In genomic region chrX:68954687-68955086, GRCm38 (mm10) we compare ENCODE assay signal across 12 mouse cellular contexts.
DNase-seq lines count a peak whose midpoint lies in the region; ATAC-seq and TF ChIP-seq lines count a peak whose summit lies in the region.
"Had no signal": no experiment of that assay in that cellular context is flagged by ENCODE, and none has a peak within 500 bp of the region (broad histone marks: within the 10 kb centered on the region; RNA-seq: fewer than 3 reads in every experiment).

No protein-coding gene starts in this region.

- no peak overlapping the region for H3K9ac ChIP-seq in heart, adult 2 months (ENCODE audit: low read depth, low read length)
- H3K9ac ChIP-seq in liver, embryonic 14.5 days (replicated peaks), result no peak overlapping the region
- no peak overlapping the region for H3K9ac ChIP-seq in liver, embryonic 12.5 days
- no peak overlapping the region for H3K9ac ChIP-seq in embryonic facial prominence, embryonic 11.5 days (replicated peaks; ENCODE audit: low read length)
- H3K9ac ChIP-seq: heart, embryonic 15.5 days had no signal

- peak; percentile 55 for TF ChIP-seq CTCF in heart, adult 2 months (IDR thresholded peaks at IDR 0.05)
- TF ChIP-seq CTCF in liver, embryonic 14.5 days (IDR thresholded peaks at IDR 0.05; ENCODE audit: low read depth), result 0 out of 2 replicates have a peak, but pooled peaks have one; percentile 5
- TF ChIP-seq CTCF in brain, embryonic 14.5 days (IDR thresholded peaks at IDR 0.05; ENCODE audit: borderline replicate concordance, extremely low read depth, insufficient read depth, insufficient read length), result peak; percentile 39; the same call in 1 of the 2 replicates

- H3K27me3 ChIP-seq in heart, adult 2 months (ENCODE audit: control insufficient read depth, insufficient read depth, low read length), result no peaks in the 10 kb centered on the region
- H3K27me3 ChIP-seq in heart, embryonic 10.5 days (ENCODE audit: insufficient read depth, poor library complexity, severe bottlenecking), result no peaks in the 10 kb centered on the region
- no peaks in the 10 kb centered on the region for H3K27me3 ChIP-seq in liver, embryonic 14.5 days (ENCODE audit: control insufficient read depth, insufficient read depth, low read length)
- no peaks in the 10 kb centered on the region for H3K27me3 ChIP-seq in liver, embryonic 12.5 days (replicated peaks)
- H3K27me3 ChIP-seq in embryonic facial prominence, embryonic 11.5 days (ENCODE audit: control insufficient read depth, insufficient read depth, low read length), result no peaks in the 10 kb centered on the region
- H3K27me3 ChIP-seq: heart, embryonic 15.5 days had no signal

- H3K4me1 ChIP-seq in heart, adult 2 months (ENCODE audit: control insufficient read depth, insufficient read depth, low read length), result no peaks in the 10 kb centered on the region
- no peaks in the 10 kb centered on the region for H3K4me1 ChIP-seq in heart, embryonic 10.5 days
- no peaks in the 10 kb centered on the region for H3K4me1 ChIP-seq in liver, embryonic 14.5 days (replicated peaks; ENCODE audit: control insufficient read depth in 2 of 2, insufficient read depth in 2 of 2, low read length in 1 of 2)
- no peaks in the 10 kb centered on the region for H3K4me1 ChIP-seq in liver, embryonic 12.5 days
- no peaks in the 10 kb centered on the region for H3K4me1 ChIP-seq in embryonic facial prominence, embryonic 11.5 days (ENCODE audit: control insufficient read depth, insufficient read depth, low read length)
- H3K4me1 ChIP-seq: heart, embryonic 15.5 days had no signal

- no peak for DNase-seq in heart, adult 2 months
- no peak for DNase-seq in heart, embryonic 10.5 days (ENCODE audit: low spot score)
- DNase-seq in liver, embryonic 14.5 days (ENCODE audit: low read depth in 3 of 3, low spot score in 3 of 3), result no peak
- peak; percentile 33 for DNase-seq in brain, embryonic 14.5 days (ENCODE audit: low read depth)
- DNase-seq in embryonic facial prominence, embryonic 11.5 days (ENCODE audit: low spot score), result peak; percentile 2
- no peak for DNase-seq in spleen, postnatal 14 days (ENCODE audit: low spot score in 2 of 2)
- no peak for DNase-seq in urinary bladder, postnatal 14 days (ENCODE audit: low spot score)
- DNase-seq: cerebellum, postnatal 36 days; right cerebral cortex, postnatal 14 days; thymus, postnatal 25 days had no signal

- TF ChIP-seq POLR2A in heart, adult 2 months (IDR thresholded peaks at IDR 0.05; ENCODE audit: insufficient read depth, low read depth, low read length), result no peak
- TF ChIP-seq POLR2A in brain, embryonic 14.5 days (IDR thresholded peaks at IDR 0.05; ENCODE audit: borderline replicate concordance, extremely low read depth, insufficient read depth, insufficient read length, poor library complexity, severe bottlenecking), result no peak

- 18% methylated on average over 1 of the region's 1 CpGs for WGBS in heart, adult 2 months
- 30% methylated on average over 1 of the region's 1 CpGs for WGBS in heart, embryonic 10.5 days
- WGBS in liver, embryonic 14.5 days (ENCODE audit: insufficient replicate concordance), result 16% methylated on average over 1 of the region's 1 CpGs
- WGBS in liver, embryonic 12.5 days (ENCODE audit: insufficient replicate concordance), result 22% methylated on average over 1 of the region's 1 CpGs
- 18% methylated on average over 1 of the region's 1 CpGs for WGBS in embryonic facial prominence, embryonic 11.5 days

- no peaks in the 10 kb centered on the region for H3K36me3 ChIP-seq in heart, adult 2 months (ENCODE audit: control insufficient read depth, insufficient read depth, low read length)
- H3K36me3 ChIP-seq in heart, embryonic 10.5 days, result no peaks in the 10 kb centered on the region
- H3K36me3 ChIP-seq in liver, embryonic 14.5 days (replicated peaks; ENCODE audit: control insufficient read depth, insufficient read depth, low read depth), result no peaks in the 10 kb centered on the region
- no peaks in the 10 kb centered on the region for H3K36me3 ChIP-seq in liver, embryonic 12.5 days
- no peaks in the 10 kb centered on the region for H3K36me3 ChIP-seq in embryonic facial prominence, embryonic 11.5 days (replicated peaks; ENCODE audit: control insufficient read depth, insufficient read depth, low read depth, low read length)
- H3K36me3 ChIP-seq: heart, embryonic 15.5 days had no signal

- no peaks in the 10 kb centered on the region for H3K9me3 ChIP-seq in heart, embryonic 10.5 days
- no peaks in the 10 kb centered on the region for H3K9me3 ChIP-seq in liver, embryonic 14.5 days (ENCODE audit: control insufficient read depth, low read length)
- H3K9me3 ChIP-seq in liver, embryonic 12.5 days (replicated peaks), result no peaks in the 10 kb centered on the region
- no peaks in the 10 kb centered on the region for H3K9me3 ChIP-seq in embryonic facial prominence, embryonic 11.5 days (replicated peaks; ENCODE audit: control insufficient read depth, low read length)
- H3K9me3 ChIP-seq: heart, embryonic 15.5 days had no signal

- no peak for ATAC-seq in liver, embryonic 14.5 days (ENCODE audit: insufficient read depth)
- ATAC-seq in liver, embryonic 12.5 days, result no peak
- no peak for ATAC-seq in embryonic facial prominence, embryonic 11.5 days (replicated peaks; ENCODE audit: insufficient number of reproducible peaks, low FRiP score, low TSS enrichment, low read depth)

- no peak overlapping the region for H3K27ac ChIP-seq in heart, adult 2 months
- H3K27ac ChIP-seq in heart, embryonic 10.5 days, result no peak overlapping the region
- no peak overlapping the region for H3K27ac ChIP-seq in liver, embryonic 14.5 days
- H3K27ac ChIP-seq in liver, embryonic 12.5 days, result no peak overlapping the region
- no peak overlapping the region for H3K27ac ChIP-seq in embryonic facial prominence, embryonic 11.5 days (replicated peaks; ENCODE audit: low read depth, low read length)
- H3K27ac ChIP-seq: heart, embryonic 15.5 days had no signal

- intact Hi-C loops in heart, adult 2 months (cut with DNase I), result no loop called here

- H3K4me2 ChIP-seq in liver, embryonic 14.5 days (ENCODE audit: low read depth), result no peak overlapping the region
- no peak overlapping the region for H3K4me2 ChIP-seq in liver, embryonic 12.5 days
- no peak overlapping the region for H3K4me2 ChIP-seq in embryonic facial prominence, embryonic 11.5 days (ENCODE audit: low read depth, low read length)
- H3K4me2 ChIP-seq: heart, embryonic 15.5 days had no signal

- no peak overlapping the region for H3K4me3 ChIP-seq in heart, adult 2 months
- H3K4me3 ChIP-seq in heart, embryonic 10.5 days, result no peak overlapping the region
- H3K4me3 ChIP-seq in liver, embryonic 14.5 days (ENCODE audit: insufficient read depth in 1 of 2, low read depth in 2 of 2, low read length in 2 of 2), result no peak overlapping the region
- no peak overlapping the region for H3K4me3 ChIP-seq in liver, embryonic 12.5 days
- no peak overlapping the region for H3K4me3 ChIP-seq in embryonic facial prominence, embryonic 11.5 days (ENCODE audit: low read depth, low read length)
- H3K4me3 ChIP-seq: heart, embryonic 15.5 days had no signal

- H3K79me2 ChIP-seq in heart, adult 2 months (replicated peaks; ENCODE audit: control insufficient read depth, insufficient read depth, low read length), result no peaks in the 10 kb centered on the region

- TF ChIP-seq EP300 in heart, adult 2 months (IDR thresholded peaks at IDR 0.05; ENCODE audit: insufficient read depth, low read depth, low read length), result no peak
- TF ChIP-seq EP300 in liver, embryonic 14.5 days (IDR thresholded peaks at IDR 0.05; ENCODE audit: low read depth), result no peak

Comparison
In these comparisons a context has a peak if more than half of its experiments do, and no peak if none do; other contexts are left out.
1. DNase-seq: peak in brain, embryonic 14.5 days (single experiment) and embryonic facial prominence, embryonic 11.5 days (single experiment); none in heart, adult 2 months (0 of 2), heart, embryonic 10.5 days (single experiment), liver, embryonic 14.5 days (0 of 3), spleen, postnatal 14 days (0 of 2) and urinary bladder, postnatal 14 days (single experiment).
2. CTCF ChIP-seq: peak in every context shown above with its lines; median percentile 55 in heart, adult 2 months; 39 in brain, embryonic 14.5 days; 5 in liver, embryonic 14.5 days.